In genomic region chr9:83924878-83925687, GRCm38 (mm10) we compare ENCODE assay signal across 8 mouse cellular contexts. TPM values are rescaled to one million over a fixed set of nuclear protein-coding genes. Genes with fewer than 3 reads are reported as not detected.
DNase-seq lines count a peak whose midpoint lies in the region; ATAC-seq and TF ChIP-seq lines count a peak whose summit lies in the region.

Gene Bckdhb, plus strand, starts transcription at chr9:83925145.

- DNase-seq in 3T3-L1 (ENCODE audit: low read depth, low spot score), result peak; percentile 91
- DNase-seq in heart, adult 8-10 months (ENCODE audit: low spot score), result peak; percentile 96
- DNase-seq in kidney, adult 9 months, result peak; percentile 98
- peak; percentile 98 for DNase-seq in limb, embryonic 14.5 days (ENCODE audit: low spot score)
- peak; percentile 98 for DNase-seq in midbrain, postnatal 0 days (ENCODE audit: low spot score)
- DNase-seq in spleen, postnatal 14 days (ENCODE audit: low spot score in 2 of 2), result peak; percentile 79 to 85

- H3K4me1 ChIP-seq in bone marrow, adult 2 months (ENCODE audit: control insufficient read depth, insufficient read depth, low read length), result no peaks in the 10 kb centered on the region; the same call in 1 of the 2 replicates
- peaks cover 6% of the 10 kb centered on the region for H3K4me1 ChIP-seq in embryonic facial prominence, embryonic 15.5 days
- H3K4me1 ChIP-seq in limb, embryonic 14.5 days (ENCODE audit: control insufficient read depth, insufficient read depth, low read length), result peaks cover 5% of the 10 kb centered on the region; the same call in 1 of the 2 replicates
- H3K4me1 ChIP-seq in midbrain, postnatal 0 days (ENCODE audit: insufficient read depth, low read length), result no peaks in the 10 kb centered on the region

- TF ChIP-seq POLR2A in bone marrow, adult 2 months (IDR thresholded peaks at IDR 0.05; ENCODE audit: borderline replicate concordance, control insufficient read depth, low read depth, low read length), result peak; percentile 36; the same call in 1 of the 2 replicates
- TF ChIP-seq POLR2A in limb, embryonic 14.5 days (IDR thresholded peaks at IDR 0.05; ENCODE audit: borderline replicate concordance, extremely low read depth, insufficient read depth, insufficient read length), result no peak

- WGBS in bone marrow, adult 2 months, result under 1% methylated on average over 46 of the region's 46 CpGs
- under 1% methylated on average over 44 of the region's 46 CpGs for WGBS in embryonic facial prominence, embryonic 15.5 days
- WGBS in limb, embryonic 14.5 days, result under 1% methylated on average over 35 of the region's 46 CpGs
- under 1% methylated on average over 44 of the region's 46 CpGs for WGBS in midbrain, postnatal 0 days

- H3K4me2 ChIP-seq in embryonic facial prominence, embryonic 15.5 days (replicated peaks), result peak within 1 kb of the TSS; percentile 70
- H3K4me2 ChIP-seq in limb, embryonic 14.5 days (replicated peaks; ENCODE audit: low read depth, low read length, severe bottlenecking), result peak within 1 kb of the TSS; percentile 72
- peak within 1 kb of the TSS; percentile 77 for H3K4me2 ChIP-seq in midbrain, postnatal 0 days (ENCODE audit: low read depth, low read length, poor library complexity, severe bottlenecking)

- H3K9me3 ChIP-seq in embryonic facial prominence, embryonic 15.5 days (replicated peaks), result no peaks in the 10 kb centered on the region
- no peaks in the 10 kb centered on the region for H3K9me3 ChIP-seq in limb, embryonic 14.5 days (ENCODE audit: control insufficient read depth, low read length)
- no peaks in the 10 kb centered on the region for H3K9me3 ChIP-seq in midbrain, postnatal 0 days (ENCODE audit: low read length)

- H3K27me3 ChIP-seq in embryonic facial prominence, embryonic 15.5 days, result 0 out of 2 replicates have a peak, but pooled peaks cover 3% of the 10 kb centered on the region
- H3K27me3 ChIP-seq in limb, embryonic 14.5 days (ENCODE audit: control insufficient read depth, insufficient read depth, low read length), result no peaks in the 10 kb centered on the region
- H3K27me3 ChIP-seq in midbrain, postnatal 0 days (ENCODE audit: insufficient read depth, low read length), result no peaks in the 10 kb centered on the region

- no peak within 1 kb of the TSS for H3K27ac ChIP-seq in bone marrow, adult 2 months (ENCODE audit: control insufficient read depth, insufficient read depth, low read depth, low read length, poor library complexity)
- no peak within 1 kb of the TSS for H3K27ac ChIP-seq in embryonic facial prominence, embryonic 15.5 days (replicated peaks)
- no peak within 1 kb of the TSS for H3K27ac ChIP-seq in limb, embryonic 14.5 days (replicated peaks; ENCODE audit: low read depth, low read length)
- H3K27ac ChIP-seq in midbrain, postnatal 0 days (ENCODE audit: low read depth, low read length), result peak within 1 kb of the TSS; percentile 21; the same call in 1 of the 2 replicates

- H3K36me3 ChIP-seq in embryonic facial prominence, embryonic 15.5 days, result no peaks in the 10 kb centered on the region
- H3K36me3 ChIP-seq in limb, embryonic 14.5 days (ENCODE audit: control insufficient read depth, insufficient read depth, low read length), result no peaks in the 10 kb centered on the region
- H3K36me3 ChIP-seq in midbrain, postnatal 0 days (ENCODE audit: insufficient read depth, low read length), result no peaks in the 10 kb centered on the region

- ATAC-seq in embryonic facial prominence, embryonic 15.5 days (ENCODE audit: insufficient number of reproducible peaks, low FRiP score, low TSS enrichment, low read depth), result peak; percentile 98
- peak; percentile 99 for ATAC-seq in limb, embryonic 14.5 days (ENCODE audit: low FRiP score, low read depth)
- ATAC-seq in midbrain, postnatal 0 days (ENCODE audit: low FRiP score), result peak; percentile 100

- peak within 1 kb of the TSS; percentile 55 for H3K9ac ChIP-seq in embryonic facial prominence, embryonic 15.5 days
- H3K9ac ChIP-seq in limb, embryonic 14.5 days (ENCODE audit: low read depth, low read length, severe bottlenecking), result peak within 1 kb of the TSS; percentile 71
- H3K9ac ChIP-seq in midbrain, postnatal 0 days (replicated peaks; ENCODE audit: low read length, poor library complexity, severe bottlenecking), result peak within 1 kb of the TSS; percentile 63

- peak within 1 kb of the TSS; percentile 75 for H3K4me3 ChIP-seq in bone marrow, adult 2 months (replicated peaks; ENCODE audit: control insufficient read depth, low read depth, low read length)
- peak within 1 kb of the TSS; percentile 82 for H3K4me3 ChIP-seq in embryonic facial prominence, embryonic 15.5 days (replicated peaks)
- H3K4me3 ChIP-seq in limb, embryonic 14.5 days (replicated peaks; ENCODE audit: low read length), result peak within 1 kb of the TSS; percentile 65
- peak within 1 kb of the TSS; percentile 67 for H3K4me3 ChIP-seq in midbrain, postnatal 0 days (ENCODE audit: low read depth, low read length)

- TF ChIP-seq CTCF in bone marrow, adult 2 months (IDR thresholded peaks at IDR 0.05; ENCODE audit: control insufficient read depth, insufficient read depth, low read length), result no peak
- TF ChIP-seq CTCF in midbrain, postnatal 0 days (IDR thresholded peaks at IDR 0.05), result no peak

RNA-seq across cellular contexts. Expression of gene Bckdhb, which starts in this region (rescaled TPM):
- polyA plus RNA-seq in bone marrow, adult 2 months (2011; ENCODE audit: insufficient read depth, insufficient read length, low replicate concordance, missing spikeins), result 12.2 and 47.4 TPM in 2 replicates
- polyA plus RNA-seq in embryonic facial prominence, embryonic 15.5 days (2015; fragmentation: Nextera tagmentation; extraction: Ambion mirVana), result 38.8 and 42.3 TPM in 2 replicates
- 100 to 1,000 TPM; 103 to 114 (median 108) TPM for total RNA-seq in heart, adult 8-10 months (2022)
- polyA plus RNA-seq in limb, embryonic 14.5 days (2012; rRNA removed), result 45.3 and 47.4 TPM in 2 replicates
- 46.6 and 51.1 TPM in 2 replicates for polyA plus RNA-seq in limb, embryonic 14.5 days (2014; fragmentation: Nextera tagmentation; extraction: Ambion mirVana)
- total RNA-seq in midbrain, postnatal 0 days (2014; rRNA removed), result 17.4 and 23.5 TPM in 2 replicates
- 29.9 and 31.8 TPM in 2 replicates for polyA plus RNA-seq in midbrain, postnatal 0 days (2015; fragmentation: Nextera tagmentation; extraction: Ambion mirVana)
